Mouse (Mus musculus): ENCODE results near the gene Pik3r3. TPM values are rescaled to one million over a fixed set of nuclear protein-coding genes. Genes with fewer than 3 reads are reported as not detected.

Gene Pik3r3
- total RNA-seq (2014; fragmentation: Nextera tagmentation) (0.20 and 0.52 TPM in 2 replicates), total RNA-seq (2017) (1.9 and 3.4 TPM in 2 replicates)

GRCm38 (mm10) chr4:116221140-116221851, at the start of gene Pik3r3:
Gene Pik3r3 (plus strand): TSS chr4:116221618.
- ATAC-seq (replicated peaks; ENCODE audit: low FRiP score, low TSS enrichment, poor library complexity, severe bottlenecking) = peak; percentile 100

GRCm38 (mm10) chr4:116173072-116173471, 48.3 kb upstream of the Pik3r3 start, which contains the start of the genes 1700042G07Rik and Gm49337:
Gene 1700042G07Rik (plus strand): TSS chr4:116173372.
Gene Gm49337 (plus strand): TSS chr4:116173384.
- no peak for ATAC-seq (replicated peaks; ENCODE audit: low FRiP score, low TSS enrichment, poor library complexity, severe bottlenecking)

- no peak for ATAC-seq (replicated peaks; ENCODE audit: low FRiP score, low TSS enrichment, poor library complexity, severe bottlenecking)
These were observed 47.7 kb upstream of the Pik3r3 start for GRCm38 (mm10) chr4:116173752-116174151.

- ATAC-seq (replicated peaks; ENCODE audit: low FRiP score, low TSS enrichment, poor library complexity, severe bottlenecking) = no peak
These were observed 46.8 kb upstream of the Pik3r3 start for GRCm38 (mm10) chr4:116174466-116175116.

- no peak for ATAC-seq (replicated peaks; ENCODE audit: low FRiP score, low TSS enrichment, poor library complexity, severe bottlenecking)
These were observed 46.3 kb upstream of the Pik3r3 start for GRCm38 (mm10) chr4:116175136-116175535.

DNA sequence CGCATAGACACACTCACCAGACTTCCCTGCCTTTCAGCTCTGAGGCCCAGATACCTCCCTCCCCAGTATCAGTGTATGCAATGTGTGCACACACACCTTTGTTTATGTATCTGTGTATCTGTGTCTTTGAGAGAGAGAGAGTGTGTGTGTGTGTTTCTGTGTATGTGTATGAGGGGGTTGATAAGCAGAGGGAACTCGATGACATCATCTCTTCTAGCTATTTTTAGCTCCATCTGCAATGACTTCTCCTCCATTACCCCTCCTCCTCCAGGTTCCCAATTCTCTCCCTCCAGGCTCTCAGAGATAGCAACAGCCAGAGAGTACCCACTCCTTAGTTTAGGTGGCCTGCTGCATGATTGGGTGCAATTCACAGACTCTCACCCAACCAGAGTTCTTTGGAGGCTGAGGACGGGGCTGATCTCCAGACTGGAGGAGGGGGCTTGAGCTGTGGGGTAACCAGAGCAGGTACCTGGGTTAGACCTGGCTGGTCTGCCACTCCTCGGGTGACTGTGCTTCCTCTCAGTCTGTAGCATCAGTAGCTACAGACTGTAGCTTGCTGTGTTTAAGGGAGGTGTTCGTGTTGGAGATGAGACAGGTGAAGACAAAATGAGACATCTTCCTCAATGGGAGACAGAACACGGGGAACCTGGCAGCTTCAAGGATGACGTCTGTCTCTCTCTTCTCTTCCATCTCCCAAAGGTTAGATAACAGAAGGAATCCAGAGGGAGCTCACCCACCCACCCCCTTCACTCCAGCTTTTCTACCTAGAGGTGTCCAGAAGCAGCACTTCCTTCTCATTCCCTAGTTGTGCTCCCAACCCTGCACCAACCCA, 45.5 kb upstream of the Pik3r3 start:
- ATAC-seq (replicated peaks; ENCODE audit: low FRiP score, low TSS enrichment, poor library complexity, severe bottlenecking) = peak; percentile 87

DNA sequence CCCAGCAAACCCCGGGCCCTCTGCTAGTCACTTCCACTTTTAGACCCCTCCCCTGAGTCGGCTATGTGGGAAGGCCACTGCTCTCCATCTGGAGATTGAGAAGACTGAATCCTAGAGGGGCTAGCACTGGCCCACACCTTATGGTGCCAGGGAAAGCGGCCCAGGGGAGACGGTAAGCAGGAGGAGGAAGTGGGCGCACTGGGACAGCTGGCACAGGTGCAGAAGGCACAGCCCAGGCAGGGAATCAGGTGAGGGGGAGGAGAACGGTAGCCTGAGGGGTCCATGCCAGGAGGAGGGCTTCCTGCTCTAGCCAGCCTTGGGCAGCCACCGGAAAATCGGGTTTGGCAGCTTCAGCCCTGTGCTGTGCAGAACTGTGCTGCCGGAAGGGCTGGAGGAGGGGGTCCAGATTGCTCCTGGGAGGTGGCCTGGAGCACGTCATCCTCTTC, 44.9 kb upstream of the Pik3r3 start:
- ATAC-seq (replicated peaks; ENCODE audit: low FRiP score, low TSS enrichment, poor library complexity, severe bottlenecking) = 0 out of 2 replicates have a peak, but pooled peaks have one; percentile 16

GRCm38 (mm10) chr4:116177140-116177539, 44.3 kb upstream of the Pik3r3 start:
- ATAC-seq (replicated peaks; ENCODE audit: low FRiP score, low TSS enrichment, poor library complexity, severe bottlenecking) = no peak

DNA sequence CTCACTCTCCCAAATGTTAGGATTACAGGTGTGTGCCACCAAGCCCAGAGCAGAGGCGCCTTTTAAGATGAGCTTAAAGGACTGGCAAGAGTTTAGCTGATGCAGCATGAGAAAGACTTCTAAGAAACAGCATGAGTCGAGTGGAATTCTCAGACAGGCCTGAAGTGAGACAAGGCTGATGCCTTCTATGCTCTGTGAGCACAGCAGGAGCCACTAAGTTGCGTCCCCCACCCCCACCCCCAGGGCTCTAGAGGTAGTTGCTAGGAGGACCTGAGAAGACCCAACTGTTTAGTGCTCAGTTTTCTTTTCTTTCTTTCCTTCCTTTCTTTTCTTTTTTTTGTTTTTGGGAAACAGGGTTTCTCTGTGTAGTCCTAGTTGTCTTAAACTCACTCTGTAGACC, 39.3 kb upstream of the Pik3r3 start:
- ATAC-seq (replicated peaks; ENCODE audit: low FRiP score, low TSS enrichment, poor library complexity, severe bottlenecking) = no peak

DNA sequence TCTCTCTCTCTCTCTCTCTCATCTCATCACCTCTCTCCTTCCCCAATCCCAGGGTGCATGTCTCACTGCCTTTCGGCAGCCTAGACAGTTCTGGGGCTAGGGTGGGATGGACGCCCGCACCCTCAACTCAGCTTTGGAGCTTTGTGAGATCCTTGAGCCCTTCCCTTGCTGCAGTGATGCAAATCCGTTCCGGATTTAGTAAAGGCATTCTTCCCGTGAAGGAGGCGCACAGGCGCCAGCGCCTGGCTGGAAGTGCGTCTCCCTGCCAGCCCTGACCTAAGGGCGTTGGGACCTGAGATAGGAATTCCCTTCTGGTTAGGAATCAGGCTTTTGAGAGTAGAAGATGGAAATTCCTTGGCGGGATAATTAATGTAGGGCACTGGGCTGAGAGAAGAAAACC, 38.7 kb upstream of the Pik3r3 start:
- ATAC-seq (replicated peaks; ENCODE audit: low FRiP score, low TSS enrichment, poor library complexity, severe bottlenecking) = no peak

DNA sequence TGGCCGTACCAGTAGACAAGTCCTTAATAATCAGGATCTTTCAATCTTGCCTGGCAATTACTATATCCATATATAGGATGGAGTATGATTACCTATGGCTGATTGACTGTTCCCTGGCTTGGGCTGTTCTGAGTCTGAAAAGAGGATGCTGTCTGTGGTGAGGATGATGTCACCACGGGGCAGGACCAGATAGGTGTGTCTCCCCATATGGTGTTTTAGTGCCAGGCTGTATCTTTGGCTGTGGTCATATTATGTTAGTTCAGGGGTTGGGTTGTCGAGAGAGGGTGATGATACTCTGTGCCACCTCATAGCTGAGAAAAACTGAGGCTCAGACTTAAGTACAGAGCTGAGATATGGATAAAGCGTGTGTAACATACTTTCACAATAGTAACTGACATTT, 36.3 kb upstream of the Pik3r3 start:
- no peak; the same call in 1 of the 2 replicates for ATAC-seq (replicated peaks; ENCODE audit: low FRiP score, low TSS enrichment, poor library complexity, severe bottlenecking)

DNA sequence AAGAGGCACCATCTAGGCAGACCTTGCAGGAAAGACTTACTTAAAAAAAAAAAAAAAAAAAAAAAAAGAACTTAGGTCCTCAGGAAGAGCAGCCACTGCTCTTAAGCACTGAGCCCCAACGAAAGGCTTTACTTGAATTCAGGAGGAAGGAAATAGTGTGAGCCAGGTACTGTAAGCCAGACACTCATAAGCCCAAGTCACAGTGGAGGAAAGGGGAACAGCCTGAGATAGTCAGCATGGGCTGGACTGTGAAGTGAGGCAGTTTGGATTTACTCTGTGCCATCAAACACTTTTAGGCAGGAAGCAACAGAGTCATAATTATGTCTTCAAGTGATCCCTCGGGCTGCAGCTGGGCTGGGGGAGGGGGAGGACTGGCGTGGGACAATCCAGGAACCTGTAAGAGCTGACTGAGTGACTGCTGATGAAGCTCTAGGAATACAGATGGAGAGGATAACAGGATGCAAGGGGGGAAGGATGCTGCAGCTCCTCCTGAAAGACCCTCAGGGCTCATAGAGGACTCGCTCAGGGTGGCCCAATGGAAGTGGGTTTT, 29.1 kb upstream of the Pik3r3 start:
- no peak for ATAC-seq (replicated peaks; ENCODE audit: low FRiP score, low TSS enrichment, poor library complexity, severe bottlenecking)

- ATAC-seq (replicated peaks; ENCODE audit: low FRiP score, low TSS enrichment, poor library complexity, severe bottlenecking) = peak; percentile 99
These were observed 27.6 kb upstream of the Pik3r3 start for GRCm38 (mm10) chr4:116193583-116194383.

DNA sequence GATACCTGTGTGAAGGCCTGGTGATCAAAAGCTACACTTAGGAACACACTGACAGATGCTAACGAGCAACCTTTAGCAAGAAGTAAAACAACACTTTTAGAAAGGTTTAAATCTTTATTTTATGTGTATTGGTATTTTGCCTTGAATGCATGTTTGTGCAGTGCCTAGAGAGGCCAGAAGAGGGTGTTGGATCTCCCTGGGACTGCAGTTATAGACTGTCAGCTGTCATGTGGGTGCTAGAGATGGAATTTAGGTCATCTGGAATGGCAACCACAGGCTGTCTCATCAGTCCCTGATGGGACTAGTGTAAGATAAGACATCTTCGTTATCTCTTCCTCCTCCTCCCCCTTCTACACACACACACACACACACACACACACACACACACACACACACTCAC, 23.0 kb upstream of the Pik3r3 start:
- no peak for ATAC-seq (replicated peaks; ENCODE audit: low FRiP score, low TSS enrichment, poor library complexity, severe bottlenecking)

DNA sequence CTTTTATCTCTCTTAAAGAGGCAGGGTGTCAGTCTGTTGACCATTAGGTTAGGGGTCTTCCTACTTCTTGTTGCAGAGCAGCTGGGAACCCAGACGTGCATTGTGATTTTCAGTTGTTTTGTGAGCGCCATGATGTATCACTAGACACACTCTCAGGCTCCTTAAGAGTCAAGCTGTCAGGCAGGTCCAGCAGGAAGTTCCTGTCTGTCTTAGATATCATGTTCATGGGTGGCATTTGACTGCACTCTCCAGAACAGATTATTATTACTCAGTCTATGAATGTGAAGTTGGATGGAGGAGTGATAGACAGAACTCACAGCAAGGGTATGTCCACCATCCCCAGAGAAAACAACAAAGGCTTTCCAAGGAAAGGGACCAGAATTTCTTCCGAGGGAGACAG, 17.0 kb upstream of the Pik3r3 start:
- ATAC-seq (replicated peaks; ENCODE audit: low FRiP score, low TSS enrichment, poor library complexity, severe bottlenecking) = no peak

- no peak for ATAC-seq (replicated peaks; ENCODE audit: low FRiP score, low TSS enrichment, poor library complexity, severe bottlenecking)
These were observed 14.9 kb upstream of the Pik3r3 start for GRCm38 (mm10) chr4:116206531-116206930.

- no peak for ATAC-seq (replicated peaks; ENCODE audit: low FRiP score, low TSS enrichment, poor library complexity, severe bottlenecking)
These were observed 12.5 kb upstream of the Pik3r3 start for GRCm38 (mm10) chr4:116208891-116209290.

GRCm38 (mm10) chr4:116215895-116216605, 5.4 kb upstream of the Pik3r3 start:
- ATAC-seq (replicated peaks; ENCODE audit: low FRiP score, low TSS enrichment, poor library complexity, severe bottlenecking) = no peak
